In the genomic region with DNA sequence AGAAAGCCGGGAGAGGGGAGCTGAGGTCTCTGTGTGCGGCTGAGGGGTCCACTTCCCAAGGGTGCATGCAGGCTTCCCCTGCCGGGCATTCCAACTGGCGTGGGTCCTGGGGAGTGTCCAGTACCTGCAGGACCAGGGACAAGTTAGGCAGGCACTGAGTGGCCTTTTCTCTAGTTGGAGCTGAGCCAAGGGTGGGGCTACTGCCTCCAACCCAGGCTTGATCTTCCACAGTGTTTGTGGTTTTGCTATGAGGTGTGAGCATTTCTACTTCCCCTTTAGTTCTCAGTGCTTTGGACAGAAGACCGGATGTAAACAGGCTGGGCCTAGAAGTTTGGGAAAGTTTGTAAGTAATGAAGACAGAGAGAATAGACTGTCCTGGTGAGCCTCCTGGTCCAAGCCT, we compare ENCODE assay signal across 14 mouse cellular contexts. TPM values are rescaled to one million over a fixed set of nuclear protein-coding genes. Genes with fewer than 3 reads are reported as not detected.
DNase-seq lines count a peak whose midpoint lies in the region; ATAC-seq lines count a peak whose summit lies in the region.
"Had no signal": no experiment of that assay in that cellular context is flagged by ENCODE, and none has a peak within 500 bp of the region (broad histone marks: within the 10 kb centered on the region; RNA-seq: fewer than 3 reads in every experiment).

No protein-coding gene starts in this region.

- H3K27me3 ChIP-seq in stomach, embryonic 16.5 days (ENCODE audit: control insufficient read depth, insufficient read depth, low read length), result no peaks in the 10 kb centered on the region
- H3K27me3 ChIP-seq in forebrain, embryonic 16.5 days (replicated peaks; ENCODE audit: control insufficient read depth, insufficient read depth, low read length), result 0 out of 2 replicates have a peak, but pooled peaks cover 3% of the 10 kb centered on the region

- no peak overlapping the region; the same call in 1 of the 2 replicates for H3K4me2 ChIP-seq in stomach, embryonic 16.5 days (ENCODE audit: low read depth, low read length)
- no peak overlapping the region for H3K4me2 ChIP-seq in forebrain, embryonic 16.5 days (ENCODE audit: low read length)
- H3K4me2 ChIP-seq: heart, embryonic 15.5 days had no signal

- H3K27ac ChIP-seq in stomach, embryonic 16.5 days (ENCODE audit: low read length), result peak overlapping the region; percentile 51; the same call in 1 of the 2 replicates
- H3K27ac ChIP-seq in forebrain, embryonic 16.5 days (ENCODE audit: low read length), result no peak overlapping the region
- H3K27ac ChIP-seq: heart, embryonic 15.5 days; liver, embryonic 14.5 days had no signal

- H3K9ac ChIP-seq in stomach, embryonic 16.5 days (ENCODE audit: low read length), result no peak overlapping the region
- H3K9ac ChIP-seq in forebrain, embryonic 16.5 days (replicated peaks; ENCODE audit: low read depth, low read length), result no peak overlapping the region
- H3K9ac ChIP-seq: heart, embryonic 15.5 days; liver, embryonic 14.5 days had no signal

- no peaks in the 10 kb centered on the region for H3K36me3 ChIP-seq in stomach, embryonic 16.5 days (ENCODE audit: control insufficient read depth, insufficient read depth, low read length)
- H3K36me3 ChIP-seq in forebrain, embryonic 16.5 days (ENCODE audit: control insufficient read depth, insufficient read depth), result no peaks in the 10 kb centered on the region
- H3K36me3 ChIP-seq: heart, embryonic 15.5 days had no signal

- ATAC-seq in granulocyte monocyte progenitor cell, adult 5-6 weeks (replicated peaks; ENCODE audit: poor library complexity, severe bottlenecking), result peak; percentile 93
- peak; percentile 78; the same call in 1 of the 2 replicates for ATAC-seq in stomach, embryonic 16.5 days (ENCODE audit: insufficient read depth, low FRiP score)
- no peak for ATAC-seq in forebrain, embryonic 16.5 days

- H3K4me1 ChIP-seq in stomach, embryonic 16.5 days (ENCODE audit: control insufficient read depth, insufficient read depth, low read length), result no peaks in the 10 kb centered on the region
- H3K4me1 ChIP-seq in forebrain, embryonic 16.5 days (replicated peaks; ENCODE audit: control insufficient read depth, insufficient read depth, low read length), result no peaks in the 10 kb centered on the region

- peak; percentile 37 for DNase-seq in kidney, postnatal 10 days
- no peak for DNase-seq in kidney, adult 18-20 months
- peak; percentile 71 for DNase-seq in lung, postnatal 10 days
- DNase-seq in gastrocnemius, postnatal 36 days, result no peak
- DNase-seq in layer of hippocampus, postnatal 10 days (ENCODE audit: low spot score in 2 of 2), result no peak
- DNase-seq: adrenal gland, adult 8-10 months; cerebellum, postnatal 10 days; right cerebral cortex, postnatal 14 days; thymus, adult 2 months had no signal

- H3K4me3 ChIP-seq in stomach, embryonic 16.5 days (replicated peaks; ENCODE audit: low read length), result no peak overlapping the region
- H3K4me3 ChIP-seq in forebrain, embryonic 16.5 days (replicated peaks; ENCODE audit: low read length), result no peak overlapping the region
- H3K4me3 ChIP-seq: heart, embryonic 15.5 days had no signal

- WGBS in stomach, embryonic 16.5 days, result 55% methylated on average over 5 of the region's 5 CpGs
- WGBS in forebrain, embryonic 16.5 days, result 75% methylated on average over 5 of the region's 5 CpGs

- H3K9me3 ChIP-seq in stomach, embryonic 16.5 days (replicated peaks; ENCODE audit: control insufficient read depth, low read length), result no peaks in the 10 kb centered on the region
- no peaks in the 10 kb centered on the region for H3K9me3 ChIP-seq in forebrain, embryonic 16.5 days (ENCODE audit: control insufficient read depth, low read length)
- H3K9me3 ChIP-seq: heart, embryonic 15.5 days had no signal

- intact Hi-C loops in gastrocnemius, postnatal 36 days (cut with DNase I), result no loop called here

RNA-seq across cellular contexts. Expression of gene Lhx3, which starts 19.6 kb away (rescaled TPM):
- not detected in 2 replicates for total RNA-seq in granulocyte monocyte progenitor cell, adult 5-6 weeks (2014; fragmentation: Nextera tagmentation)
- not detected in 2 replicates for total RNA-seq in granulocyte monocyte progenitor cell, adult 5-6 weeks (2017)
- not detected in 2 replicates for polyA plus RNA-seq in stomach, embryonic 16.5 days (2015; fragmentation: Nextera tagmentation; extraction: Ambion mirVana)
- total RNA-seq in gastrocnemius, postnatal 36 days (2021), result not detected
- not detected for total RNA-seq in layer of hippocampus, postnatal 10 days (2021)
- polyA plus RNA-seq in forebrain, embryonic 16.5 days (2015; fragmentation: Nextera tagmentation; extraction: Ambion mirVana), result not detected in 2 replicates
- polyA plus RNA-seq: heart, embryonic 15.5 days; liver, embryonic 14.5 days had no signal

RNA-seq across cellular contexts. Expression of gene Qsox2, which starts 48.8 kb away (rescaled TPM):
- 10.9 and 11.5 TPM in 2 replicates for total RNA-seq in granulocyte monocyte progenitor cell, adult 5-6 weeks (2014; fragmentation: Nextera tagmentation)
- total RNA-seq in granulocyte monocyte progenitor cell, adult 5-6 weeks (2017), result 4.8 and 7.1 TPM in 2 replicates
- polyA plus RNA-seq in stomach, embryonic 16.5 days (2015; fragmentation: Nextera tagmentation; extraction: Ambion mirVana), result 23.2 and 24.1 TPM in 2 replicates
- total RNA-seq in gastrocnemius, postnatal 36 days (2021), result 1 to 10 TPM; 3.0 to 3.9 TPM
- 10 to 100 TPM; 18.6 to 19.1 TPM for total RNA-seq in layer of hippocampus, postnatal 10 days (2021)
- polyA plus RNA-seq in forebrain, embryonic 16.5 days (2015; fragmentation: Nextera tagmentation; extraction: Ambion mirVana), result 13.6 and 14.6 TPM in 2 replicates

Comparison
In these comparisons a context has a peak if more than half of its experiments do, and no peak if none do; other contexts are left out.
1. DNase-seq: peak in kidney, postnatal 10 days (single experiment) and lung, postnatal 10 days (single experiment); none in kidney, adult 18-20 months (single experiment), gastrocnemius, postnatal 36 days (0 of 2) and layer of hippocampus, postnatal 10 days (0 of 2).